Mouse (Mus musculus): ENCODE measurements around the gene Timm44.

Timm44 gene

GRCm38 (mm10) chr8:4237814-4238433 lies 37.8 kb downstream of the Timm44 start:
- DNase-seq (ENCODE audit: low read depth, low spot score): no peak

GRCm38 (mm10) chr8:4230612-4231351 lies 44.9 kb downstream of the Timm44 start:
- no peak for DNase-seq (ENCODE audit: low read depth, low spot score)

- DNase-seq (ENCODE audit: low read depth, low spot score): no peak
Observed at GRCm38 (mm10) chr8:4229784-4230183, 45.9 kb downstream of the Timm44 start.

- DNase-seq (ENCODE audit: low read depth, low spot score): no peak
Observed at GRCm38 (mm10) chr8:4227919-4228318, 47.8 kb downstream of the Timm44 start.

- DNase-seq (ENCODE audit: low read depth, low spot score): no peak
Observed at GRCm38 (mm10) chr8:4226739-4227347, 48.9 kb downstream of the Timm44 start, which contains the start of gene Lrrc8e. TSS of gene Lrrc8e (plus strand) at chr8:4226827.

GRCm38 (mm10) chr8:4226323-4226722 lies 49.4 kb downstream of the Timm44 start:
- no peak for DNase-seq (ENCODE audit: low read depth, low spot score)

- DNase-seq (ENCODE audit: low read depth, low spot score): no peak
Observed at GRCm38 (mm10) chr8:4222059-4222458, 53.7 kb downstream of the Timm44 start.

GRCm38 (mm10) chr8:4219617-4220016 lies 56.1 kb downstream of the Timm44 start:
- peak; percentile 61 for DNase-seq (ENCODE audit: low read depth, low spot score)

GRCm38 (mm10) chr8:4216791-4217621 lies 58.7 kb downstream of the Timm44 start, which contains the start of gene Prr36:
TSS of gene Prr36 (minus strand) at chr8:4217459.
- peak; percentile 87 for DNase-seq (ENCODE audit: low read depth, low spot score)

GRCm38 (mm10) chr8:4216296-4216695 lies 59.4 kb downstream of the Timm44 start:
- no peak for DNase-seq (ENCODE audit: low read depth, low spot score)

GRCm38 (mm10) chr8:4214006-4214980 lies 61.4 kb downstream of the Timm44 start:
- DNase-seq (ENCODE audit: low read depth, low spot score): no peak

GRCm38 (mm10) chr8:4213210-4214005 lies 62.3 kb downstream of the Timm44 start:
- no peak for DNase-seq (ENCODE audit: low read depth, low spot score)

- DNase-seq (ENCODE audit: low read depth, low spot score): peak; percentile 58
Observed at GRCm38 (mm10) chr8:4212809-4213209, 62.9 kb downstream of the Timm44 start.

- DNase-seq (ENCODE audit: low read depth, low spot score): no peak
Observed at GRCm38 (mm10) chr8:4211097-4211496, 64.6 kb downstream of the Timm44 start.

All from brain, adult 2 months (tissue).